ENCODE assay signal across 1 mouse cellular context in the genomic region with DNA sequence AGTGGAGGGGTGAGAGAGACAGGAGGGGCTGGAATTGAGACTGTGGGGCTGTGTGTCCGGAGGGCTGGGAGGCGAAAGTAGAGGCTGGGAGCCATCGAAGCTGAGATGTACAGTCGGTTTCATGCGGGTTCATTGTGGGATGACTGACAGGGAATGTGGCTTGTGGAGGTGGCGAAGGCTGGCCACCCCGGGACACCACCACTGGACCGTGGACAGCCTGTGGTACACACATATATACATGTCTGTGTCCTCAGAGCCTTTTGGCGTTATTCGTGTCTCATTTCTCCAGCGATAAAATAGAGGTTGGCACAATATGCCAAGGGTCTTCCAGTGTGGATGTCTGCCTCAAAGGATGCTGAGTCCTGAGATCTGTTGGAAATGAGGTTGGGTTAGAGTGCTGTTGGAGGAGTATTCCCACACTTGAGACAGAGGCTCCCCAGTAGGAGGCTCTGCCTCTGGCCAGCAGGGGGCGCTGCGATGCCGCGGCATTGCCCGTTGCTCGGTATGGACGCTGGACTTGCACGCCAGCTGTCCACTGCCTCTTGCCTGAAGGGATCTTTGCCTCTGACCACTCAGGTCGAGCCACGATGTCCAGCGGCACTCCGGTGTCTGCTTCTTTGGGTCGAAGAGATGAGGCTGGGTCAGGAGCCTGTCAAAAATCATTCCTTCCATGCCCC.
A peak's percentile ranks its signal among the peaks of the same experiment; 100 is the strongest.
TF ChIP-seq lines count a peak whose summit lies in the region.

No protein-coding gene starts in this region.

TF ChIP-seq in CH12.LX, 34 proteins besides CTCF, POLR2A, EP300 and RAD21:
- TF ChIP-seq ETS1 (conservative IDR thresholded peaks at IDR 0.05; ENCODE audit: low read depth, low read length) (no peak), TBP (conservative IDR thresholded peaks at IDR 0.05; ENCODE audit: low read depth, low read length) (no peak), MEF2A (IDR thresholded peaks at IDR 0.05; ENCODE audit: borderline replicate concordance, low read depth, low read length) (no peak), MYC (IDR thresholded peaks at IDR 0.05; ENCODE audit: low read depth, low read length) (no peak), ZC3H11A (IDR thresholded peaks at IDR 0.05; ENCODE audit: low read depth, low read length) (peak; percentile 42), SMC3 (IDR thresholded peaks at IDR 0.05; ENCODE audit: low read depth, low read length) (peak; percentile 93), TCF12 (IDR thresholded peaks at IDR 0.05; ENCODE audit: low read depth, low read length) (peak; percentile 45; the same call in 1 of the 2 replicates), POLR2AphosphoS2 (IDR thresholded peaks at IDR 0.05; ENCODE audit: low read depth, low read length) (no peak), GABPA (IDR thresholded peaks at IDR 0.05; ENCODE audit: insufficient replicate concordance, low read depth, low read length) (no peak), E2F4 (IDR thresholded peaks at IDR 0.05; ENCODE audit: insufficient replicate concordance, low read depth, low read length) (no peak)
